Mouse (Mus musculus) liver, embryonic 14 days (tissue): Measurements from ENCODE around the gene Armcx1. TPM values are rescaled to one million over a fixed set of nuclear protein-coding genes. Genes with fewer than 3 reads are reported as not detected.

ENCODE experiments used
- polyA plus RNA-seq: library from polyadenylated mRNA; depleted of rRNA; stranded (reverse); fragments of >200 nt; gene quantifications from 2 replicates; pipeline ENCODE4 v1.2.3, GENCODE M21; 2012; rRNA removed

The Armcx1 gene
- 5.3 and 5.5 TPM in 2 replicates for polyA plus RNA-seq

GRCm38 (mm10) chrX:134717752-134718308 is at the start of gene Armcx1:
Gene Armcx1 (plus strand): TSS chrX:134717963.

GRCm38 (mm10) chrX:134686267-134686666 is 31.5 kb upstream of the Armcx1 start, which contains the start of gene Armcx4:
Gene Armcx4 (plus strand): TSS chrX:134686519.

GRCm38 (mm10) chrX:134750764-134751592 is 33.2 kb downstream of the Armcx1 start, which contains the start of gene Armcx6:
Gene Armcx6 (minus strand): TSS chrX:134751417.

GRCm38 (mm10) chrX:134756434-134757292 is 38.9 kb downstream of the Armcx1 start, which contains the start of gene Armcx3:
Gene Armcx3 (plus strand): TSS chrX:134756595.

Other genes with a start within 250 kb of the Armcx1 start
- gene Taf7l, start 241.5 kb upstream of the Armcx1 start, polyA plus RNA-seq: 0.02 TPM in 1 of 2 replicates, not detected in the other
- 21.7 and 24.8 TPM in 2 replicates for gene Timm8a1, start 176.1 kb upstream of the Armcx1 start, polyA plus RNA-seq
- gene Btk, start 134.4 kb upstream of the Armcx1 start, polyA plus RNA-seq: 16.2 and 17.7 TPM in 2 replicates
- gene Rpl36a, start 132.3 kb upstream of the Armcx1 start, polyA plus RNA-seq: 1,340 and 1,382 TPM in 2 replicates
- 1.8 and 2.1 TPM in 2 replicates for gene Gla, start 116.8 kb upstream of the Armcx1 start, polyA plus RNA-seq
- gene Hnrnph2, start 116.8 kb upstream of the Armcx1 start, polyA plus RNA-seq: 53.3 and 57.9 TPM in 2 replicates
- gene Armcx4, start 31.4 kb upstream of the Armcx1 start, polyA plus RNA-seq: 1.4 and 1.6 TPM in 2 replicates
- 5.3 and 6.1 TPM in 2 replicates for gene Armcx6, start 33.5 kb downstream of the Armcx1 start, polyA plus RNA-seq
- 9.8 and 10.3 TPM in 2 replicates for gene Armcx3, start 38.6 kb downstream of the Armcx1 start, polyA plus RNA-seq
- 7.9 and 8.5 TPM in 2 replicates for gene Armcx2, start 91.3 kb downstream of the Armcx1 start, polyA plus RNA-seq
- gene Nxf2, start 246.8 kb downstream of the Armcx1 start, polyA plus RNA-seq: 0.07 and 0.08 TPM in 2 replicates